Mouse (Mus musculus): ENCODE data around the gene Dctn3. TPM values are rescaled to one million over a fixed set of nuclear protein-coding genes. Genes with fewer than 3 reads are reported as not detected.
"Not testable (repeated sequence)": the region's sequence is repeated elsewhere in the genome, so short reads cannot be mapped to it uniquely, and the experiment has no call there.

Gene Dctn3
- polyA plus RNA-seq (2014; fragmentation: Nextera tagmentation; extraction: Ambion mirVana) = 171 and 180 TPM in 2 replicates

- Histone ChIP-seq H3K4me2 (ENCODE audit: low read depth) (peak within 1 kb of the TSS; percentile 80), H3K9me3 (ENCODE audit: control insufficient read depth, low read length) (no peaks in the 10 kb centered on the region), H3K4me3 (ENCODE audit: low read depth, low read length) (peak within 1 kb of the TSS; percentile 71), H3K27me3 (ENCODE audit: control insufficient read depth, insufficient read depth, low read length) (peaks cover 30% of the 10 kb centered on the region), H3K9ac (ENCODE audit: low read length) (peak within 1 kb of the TSS; percentile 72), H3K27ac (ENCODE audit: low read depth, low read length) (no peak within 1 kb of the TSS), H3K4me1 (ENCODE audit: control insufficient read depth, insufficient read depth, low read length) (peaks cover 8% of the 10 kb centered on the region; the same call in 1 of the 2 replicates), H3K36me3 (ENCODE audit: control insufficient read depth, insufficient read depth, low read length) (peaks cover 3% of the 10 kb centered on the region; the same call in 1 of the 2 replicates)
- DNase-seq (ENCODE audit: low spot score) (peak; percentile 89), ATAC-seq (ENCODE audit: insufficient read depth, low FRiP score, low TSS enrichment) (peak; percentile 90)
- WGBS = 0% methylated on average over 27 of the region's 27 CpGs
These were observed at the start of gene Dctn3 for GRCm38 (mm10) chr4:41722918-41723351. Gene Dctn3, minus strand, starts transcription at chr4:41723170.

GRCm38 (mm10) chr4:41767301-41767700, 44.3 kb upstream of the Dctn3 start:
- H3K9ac ChIP-seq (ENCODE audit: low read length); H3K4me1 ChIP-seq (ENCODE audit: control insufficient read depth, insufficient read depth, low read length); DNase-seq (ENCODE audit: low spot score); H3K4me3 ChIP-seq (ENCODE audit: low read depth, low read length); H3K9me3 ChIP-seq (ENCODE audit: control insufficient read depth, low read length); ATAC-seq (ENCODE audit: insufficient read depth, low FRiP score, low TSS enrichment); H3K27me3 ChIP-seq (ENCODE audit: control insufficient read depth, insufficient read depth, low read length); H3K36me3 ChIP-seq (ENCODE audit: control insufficient read depth, insufficient read depth, low read length); H3K4me2 ChIP-seq (ENCODE audit: low read depth); H3K27ac ChIP-seq (ENCODE audit: low read depth, low read length): not testable (repeated sequence)
- WGBS = 82% methylated on average over 10 of the region's 10 CpGs

GRCm38 (mm10) chr4:41763176-41763575, 40.2 kb upstream of the Dctn3 start:
- H3K36me3 ChIP-seq (ENCODE audit: control insufficient read depth, insufficient read depth, low read length); H3K27ac ChIP-seq (ENCODE audit: low read depth, low read length); H3K4me2 ChIP-seq (ENCODE audit: low read depth); H3K27me3 ChIP-seq (ENCODE audit: control insufficient read depth, insufficient read depth, low read length); H3K4me3 ChIP-seq (ENCODE audit: low read depth, low read length); ATAC-seq (ENCODE audit: insufficient read depth, low FRiP score, low TSS enrichment); DNase-seq (ENCODE audit: low spot score); H3K9me3 ChIP-seq (ENCODE audit: control insufficient read depth, low read length); H3K9ac ChIP-seq (ENCODE audit: low read length): not testable (repeated sequence)
- 82% methylated on average over 3 of the region's 6 CpGs for WGBS
- H3K4me1 ChIP-seq (ENCODE audit: control insufficient read depth, insufficient read depth, low read length) = peaks cover 16% of the 10 kb centered on the region

GRCm38 (mm10) chr4:41762688-41763114, 39.7 kb upstream of the Dctn3 start:
- not testable (repeated sequence) for H3K9me3 ChIP-seq (ENCODE audit: control insufficient read depth, low read length); H3K36me3 ChIP-seq (ENCODE audit: control insufficient read depth, insufficient read depth, low read length); DNase-seq (ENCODE audit: low spot score); H3K27me3 ChIP-seq (ENCODE audit: control insufficient read depth, insufficient read depth, low read length); H3K27ac ChIP-seq (ENCODE audit: low read depth, low read length); H3K4me3 ChIP-seq (ENCODE audit: low read depth, low read length); ATAC-seq (ENCODE audit: insufficient read depth, low FRiP score, low TSS enrichment)
- WGBS = 48% methylated on average over 8 of the region's 8 CpGs
- peaks cover 16% of the 10 kb centered on the region for H3K4me1 ChIP-seq (ENCODE audit: control insufficient read depth, insufficient read depth, low read length)
- peak overlapping the region; percentile 53 for H3K4me2 ChIP-seq (ENCODE audit: low read depth)
- peak overlapping the region; percentile 35; the same call in 1 of the 2 replicates for H3K9ac ChIP-seq (ENCODE audit: low read length)

GRCm38 (mm10) chr4:41762099-41762687, 39.2 kb upstream of the Dctn3 start:
- H3K9me3 ChIP-seq (ENCODE audit: control insufficient read depth, low read length) = no peaks in the 10 kb centered on the region
- no peak for ATAC-seq (ENCODE audit: insufficient read depth, low FRiP score, low TSS enrichment)
- H3K27me3 ChIP-seq (ENCODE audit: control insufficient read depth, insufficient read depth, low read length) = no peaks in the 10 kb centered on the region
- peak overlapping the region; percentile 53 for H3K4me2 ChIP-seq (ENCODE audit: low read depth)
- peak overlapping the region; percentile 35 for H3K9ac ChIP-seq (ENCODE audit: low read length)
- H3K4me1 ChIP-seq (ENCODE audit: control insufficient read depth, insufficient read depth, low read length) = peaks cover 16% of the 10 kb centered on the region
- H3K4me3 ChIP-seq (ENCODE audit: low read depth, low read length) = no peak overlapping the region
- DNase-seq (ENCODE audit: low spot score) = peak; percentile 61
- H3K27ac ChIP-seq (ENCODE audit: low read depth, low read length) = no peak overlapping the region
- WGBS = 37% methylated on average over 8 of the region's 8 CpGs
- H3K36me3 ChIP-seq (ENCODE audit: control insufficient read depth, insufficient read depth, low read length) = no peaks in the 10 kb centered on the region; the same call in 1 of the 2 replicates

- DNase-seq (ENCODE audit: low spot score) (no peak), ATAC-seq (ENCODE audit: insufficient read depth, low FRiP score, low TSS enrichment) (no peak)
- Histone ChIP-seq H3K4me1 (ENCODE audit: control insufficient read depth, insufficient read depth, low read length) (peaks cover 16% of the 10 kb centered on the region), H3K27ac (ENCODE audit: low read depth, low read length) (no peak overlapping the region), H3K4me3 (ENCODE audit: low read depth, low read length) (0 out of 2 replicates have a peak overlapping the region, but pooled peaks have one; percentile 40), H3K9me3 (ENCODE audit: control insufficient read depth, low read length) (no peaks in the 10 kb centered on the region), H3K9ac (ENCODE audit: low read length) (no peak overlapping the region), H3K27me3 (ENCODE audit: control insufficient read depth, insufficient read depth, low read length) (no peaks in the 10 kb centered on the region), H3K4me2 (ENCODE audit: low read depth) (peak overlapping the region; percentile 53), H3K36me3 (ENCODE audit: control insufficient read depth, insufficient read depth, low read length) (no peaks in the 10 kb centered on the region; the same call in 1 of the 2 replicates)
These were observed 38.7 kb upstream of the Dctn3 start for GRCm38 (mm10) chr4:41761680-41762079.

- peak overlapping the region; percentile 53 for H3K4me2 ChIP-seq (ENCODE audit: low read depth)
- peak overlapping the region; percentile 45; the same call in 1 of the 2 replicates for H3K9ac ChIP-seq (ENCODE audit: low read length)
- WGBS = 78% methylated on average over 4 of the region's 4 CpGs
- no peaks in the 10 kb centered on the region; the same call in 1 of the 2 replicates for H3K36me3 ChIP-seq (ENCODE audit: control insufficient read depth, insufficient read depth, low read length)
- H3K4me3 ChIP-seq (ENCODE audit: low read depth, low read length) = peak overlapping the region; percentile 40
- H3K27me3 ChIP-seq (ENCODE audit: control insufficient read depth, insufficient read depth, low read length) = no peaks in the 10 kb centered on the region
- H3K9me3 ChIP-seq (ENCODE audit: control insufficient read depth, low read length) = no peaks in the 10 kb centered on the region
- peak overlapping the region; percentile 27 for H3K27ac ChIP-seq (ENCODE audit: low read depth, low read length)
- H3K4me1 ChIP-seq (ENCODE audit: control insufficient read depth, insufficient read depth, low read length) = peaks cover 16% of the 10 kb centered on the region
- ATAC-seq (ENCODE audit: insufficient read depth, low FRiP score, low TSS enrichment) (no peak; the same call in 1 of the 2 replicates), DNase-seq (ENCODE audit: low spot score) (no peak)
These were observed 37.9 kb upstream of the Dctn3 start for GRCm38 (mm10) chr4:41760911-41761310.

- Histone ChIP-seq H3K4me3 (ENCODE audit: low read depth, low read length) (peak overlapping the region; percentile 40), H3K9ac (ENCODE audit: low read length) (peak overlapping the region; percentile 45), H3K27ac (ENCODE audit: low read depth, low read length) (peak overlapping the region; percentile 27; the same call in 1 of the 2 replicates), H3K4me2 (ENCODE audit: low read depth) (peak overlapping the region; percentile 53), H3K9me3 (ENCODE audit: control insufficient read depth, low read length) (no peaks in the 10 kb centered on the region), H3K27me3 (ENCODE audit: control insufficient read depth, insufficient read depth, low read length) (no peaks in the 10 kb centered on the region), H3K36me3 (ENCODE audit: control insufficient read depth, insufficient read depth, low read length) (no peaks in the 10 kb centered on the region; the same call in 1 of the 2 replicates), H3K4me1 (ENCODE audit: control insufficient read depth, insufficient read depth, low read length) (peaks cover 16% of the 10 kb centered on the region)
- ATAC-seq (ENCODE audit: insufficient read depth, low FRiP score, low TSS enrichment) = peak; percentile 89
- peak; percentile 86 for DNase-seq (ENCODE audit: low spot score)
- under 1% methylated on average over 15 of the region's 15 CpGs for WGBS
These were observed 37.3 kb upstream of the Dctn3 start for GRCm38 (mm10) chr4:41760288-41760721.
